Mouse (Mus musculus) kidney, embryonic 16.5 days (tissue): ENCODE data around the gene Pak1ip1. TPM values are rescaled to one million over a fixed set of nuclear protein-coding genes. Genes with fewer than 3 reads are reported as not detected.
A peak's percentile ranks its signal among the peaks of the same experiment; 100 is the strongest.
"Not testable (repeated sequence)": the region's sequence is repeated elsewhere in the genome, so short reads cannot be mapped to it uniquely, and the experiment has no call there.

ENCODE experiments used
- ATAC-seq: fragments of 200-750 bp; cut with Nextera tagmentation; 2 replicates; pipeline ENCODE4 v1.8.0; 2017; ENCODE audit warnings: moderate TSS enrichment; ENCODE audit not compliant: low FRiP score, low TSS enrichment
- H3K27ac ChIP-seq: fragments of 300-500 bp; sonication (generic); 2 replicates; pipeline ENCODE4 v1.5.1; 2014; ENCODE audit warnings: low read length
- H3K27me3 ChIP-seq: fragments of 300-500 bp; sonication (generic); 2 replicates; pipeline ENCODE4 v1.6.1; 2014; ENCODE audit warnings: low read length, control low read depth, mixed read lengths; ENCODE audit not compliant: insufficient read depth
- H3K36me3 ChIP-seq: fragments of 300-500 bp; sonication (generic); 2 replicates; pipeline ENCODE4 v1.6.1; 2014; ENCODE audit warnings: low read length, control low read depth, mixed read lengths; ENCODE audit not compliant: insufficient read depth
- H3K4me1 ChIP-seq: fragments of 300-500 bp; sonication (generic); 2 replicates; pipeline ENCODE4 v1.6.1; 2014; ENCODE audit warnings: low read length, control low read depth, mixed read lengths; ENCODE audit not compliant: insufficient read depth
- H3K4me2 ChIP-seq: fragments of 300-500 bp; sonication (generic); replicated peaks from 2 replicates; pipeline ENCODE4 v1.6.1; 2014; ENCODE audit warnings: low read depth, low read length
- H3K4me3 ChIP-seq: fragments of 300-500 bp; sonication (generic); 2 replicates; pipeline ENCODE4 v1.5.1; 2014; ENCODE audit warnings: mild to moderate bottlenecking, low read length
- H3K9ac ChIP-seq: fragments of 300-500 bp; sonication (generic); replicated peaks from 2 replicates; pipeline ENCODE4 v1.6.1; 2014; ENCODE audit warnings: low read length
- H3K9me3 ChIP-seq: fragments of 300-500 bp; sonication (generic); 2 replicates; pipeline ENCODE4 v1.6.1; 2016; ENCODE audit warnings: low read length, control low read depth
- WGBS: fragments of 180-500 bp; shearing (Covaris S2); extraction: QIAGEN DNeasy Blood & Tissue Kit; methylation state at CpG from one replicate; pipeline ENCODE4 v1.1.7; 2014; 5-methylcytosine and 5-hydroxymethylcytosine counted together
- polyA plus RNA-seq: library from polyadenylated mRNA; unstranded; fragments of >200 nt; fragmentation: Nextera tagmentation; extraction: Ambion mirVana; gene quantifications from 2 replicates; pipeline ENCODE4 v1.2.1, GENCODE M21; 2015

The Pak1ip1 gene
- polyA plus RNA-seq, 1 experiment from 2014 or later: 69.2 TPM

DNA sequence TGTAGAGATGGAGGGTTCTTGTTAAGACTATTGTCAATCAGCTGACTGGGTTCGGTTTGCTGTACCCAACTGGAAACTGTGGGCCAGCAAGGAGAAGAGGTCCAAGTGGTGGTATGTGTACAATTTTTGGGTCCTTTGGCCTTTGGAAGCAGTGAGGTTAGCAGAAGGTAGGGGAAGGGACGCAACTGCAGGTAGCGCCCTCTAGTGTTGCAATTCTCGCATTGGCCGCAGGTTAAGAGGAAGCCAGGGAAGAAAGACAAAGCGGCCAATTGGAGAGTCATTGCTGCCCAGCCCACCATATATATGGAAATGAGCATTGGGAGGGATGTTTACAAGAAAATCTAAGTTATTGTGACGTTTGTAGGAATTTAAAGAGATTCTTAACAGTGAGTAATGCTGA lies 23.2 kb upstream of the Pak1ip1 start:
- WGBS: 26% methylated on average over 7 of the region's 7 CpGs
- no peak overlapping the region for H3K4me3 ChIP-seq
- no peaks in the 10 kb centered on the region for H3K36me3 ChIP-seq
- no peaks in the 10 kb centered on the region for H3K4me1 ChIP-seq
- H3K4me2 ChIP-seq: no peak overlapping the region
- no peak overlapping the region for H3K27ac ChIP-seq
- H3K27me3 ChIP-seq: no peaks in the 10 kb centered on the region
- ATAC-seq: no peak
- no peak overlapping the region for H3K9ac ChIP-seq
- no peaks in the 10 kb centered on the region for H3K9me3 ChIP-seq

DNA sequence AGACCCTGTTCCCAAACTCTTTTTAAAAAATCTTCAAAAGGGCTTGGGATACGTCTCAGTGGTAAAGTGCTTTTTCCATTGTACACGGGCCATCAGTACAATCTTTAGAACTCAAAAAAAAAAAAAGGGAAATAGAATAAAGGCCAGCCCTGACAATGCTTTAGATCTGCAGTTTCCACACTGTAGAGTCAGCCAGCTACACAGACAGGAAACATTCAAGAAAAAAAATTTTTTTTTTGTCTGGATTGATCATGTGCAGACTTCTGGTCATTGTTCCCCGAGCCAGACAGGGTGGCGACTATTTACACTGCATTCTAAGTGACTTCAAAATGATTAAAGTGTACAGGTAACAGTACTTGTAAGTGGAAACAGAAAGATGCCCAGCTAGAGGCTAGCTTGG lies 22.2 kb upstream of the Pak1ip1 start:
- Histone ChIP-seq H3K4me3 (no peak overlapping the region), H3K9ac (no peak overlapping the region), H3K27ac (no peak overlapping the region; the same call in 1 of the 2 replicates), H3K36me3 (no peaks in the 10 kb centered on the region), H3K4me1 (no peaks in the 10 kb centered on the region), H3K9me3 (no peaks in the 10 kb centered on the region), H3K27me3 (no peaks in the 10 kb centered on the region), H3K4me2 (no peak overlapping the region)
- 74% methylated on average over 4 of the region's 4 CpGs for WGBS
- 0 out of 2 replicates have a peak, but pooled peaks have one; percentile 51 for ATAC-seq

DNA sequence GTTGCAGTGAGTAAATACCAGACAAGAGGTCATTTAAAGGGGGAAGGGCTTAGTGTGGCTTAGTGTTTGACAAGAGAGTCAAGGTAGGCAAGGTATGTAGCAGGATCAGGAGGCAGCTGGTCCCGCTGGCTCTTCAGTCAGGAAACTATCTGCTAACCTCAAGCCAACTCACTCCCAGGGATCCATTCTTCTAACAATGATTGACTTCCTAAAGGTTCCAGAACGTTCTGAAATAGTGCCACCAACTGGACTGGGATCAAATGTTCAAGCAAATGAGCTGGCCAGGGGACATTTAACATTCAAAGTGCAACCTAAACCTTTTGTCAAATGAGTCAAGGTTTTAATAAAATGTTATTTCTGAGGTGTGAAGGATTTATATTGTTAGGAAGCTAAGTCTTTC lies 21.5 kb upstream of the Pak1ip1 start:
- Histone ChIP-seq H3K4me3 (no peak overlapping the region), H3K9ac (no peak overlapping the region), H3K4me1 (no peaks in the 10 kb centered on the region), H3K27ac (peak overlapping the region; percentile 21; the same call in 1 of the 2 replicates), H3K4me2 (no peak overlapping the region), H3K27me3 (no peaks in the 10 kb centered on the region), H3K36me3 (no peaks in the 10 kb centered on the region), H3K9me3 (no peaks in the 10 kb centered on the region)
- 42% methylated on average over 2 of the region's 2 CpGs for WGBS
- no peak for ATAC-seq

DNA sequence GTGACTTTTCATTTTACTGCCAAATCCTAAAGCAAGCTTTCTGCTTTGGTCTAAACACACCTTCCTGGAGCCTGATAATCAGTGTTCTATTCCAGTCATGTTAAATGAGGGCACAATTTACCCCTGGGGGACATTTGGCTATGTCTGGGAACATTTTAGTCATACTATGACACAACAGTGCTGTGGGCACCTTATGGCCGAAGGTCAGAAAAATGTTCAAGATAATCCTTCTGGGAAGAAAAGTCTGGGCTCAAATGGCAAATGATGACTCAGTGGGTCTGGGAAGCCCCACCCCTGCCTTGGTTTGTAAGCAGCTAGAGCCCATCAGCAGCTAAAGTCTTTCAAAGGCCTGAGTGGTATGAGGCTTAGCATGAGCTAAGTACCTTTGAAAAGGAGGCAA lies 18.1 kb upstream of the Pak1ip1 start:
- Histone ChIP-seq H3K4me2 (no peak overlapping the region), H3K4me3 (no peak overlapping the region), H3K27ac (no peak overlapping the region), H3K36me3 (no peaks in the 10 kb centered on the region), H3K9ac (no peak overlapping the region), H3K9me3 (no peaks in the 10 kb centered on the region), H3K27me3 (no peaks in the 10 kb centered on the region), H3K4me1 (no peaks in the 10 kb centered on the region)
- WGBS: 86% methylated on average over 1 of the region's 1 CpGs
- no peak for ATAC-seq

DNA sequence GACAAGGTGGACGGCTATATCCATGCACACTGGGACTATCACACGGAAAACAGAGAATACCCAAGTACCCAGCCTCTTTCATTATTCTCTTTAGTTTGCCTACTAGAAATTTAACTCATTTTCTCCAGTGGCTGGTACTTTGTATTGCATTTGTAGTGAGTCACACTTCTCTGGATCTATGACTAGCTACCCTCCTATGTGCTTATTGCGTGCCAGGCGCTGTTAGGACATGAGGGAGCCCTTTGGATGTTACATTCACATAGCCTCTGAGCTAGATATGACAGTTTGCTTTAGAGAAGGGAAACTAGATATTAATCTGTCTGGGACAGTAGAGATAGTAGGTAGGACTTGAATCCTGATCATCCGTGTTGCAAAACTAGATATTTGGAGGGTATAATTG lies 14.7 kb upstream of the Pak1ip1 start:
- WGBS: 88% methylated on average over 5 of the region's 5 CpGs

DNA sequence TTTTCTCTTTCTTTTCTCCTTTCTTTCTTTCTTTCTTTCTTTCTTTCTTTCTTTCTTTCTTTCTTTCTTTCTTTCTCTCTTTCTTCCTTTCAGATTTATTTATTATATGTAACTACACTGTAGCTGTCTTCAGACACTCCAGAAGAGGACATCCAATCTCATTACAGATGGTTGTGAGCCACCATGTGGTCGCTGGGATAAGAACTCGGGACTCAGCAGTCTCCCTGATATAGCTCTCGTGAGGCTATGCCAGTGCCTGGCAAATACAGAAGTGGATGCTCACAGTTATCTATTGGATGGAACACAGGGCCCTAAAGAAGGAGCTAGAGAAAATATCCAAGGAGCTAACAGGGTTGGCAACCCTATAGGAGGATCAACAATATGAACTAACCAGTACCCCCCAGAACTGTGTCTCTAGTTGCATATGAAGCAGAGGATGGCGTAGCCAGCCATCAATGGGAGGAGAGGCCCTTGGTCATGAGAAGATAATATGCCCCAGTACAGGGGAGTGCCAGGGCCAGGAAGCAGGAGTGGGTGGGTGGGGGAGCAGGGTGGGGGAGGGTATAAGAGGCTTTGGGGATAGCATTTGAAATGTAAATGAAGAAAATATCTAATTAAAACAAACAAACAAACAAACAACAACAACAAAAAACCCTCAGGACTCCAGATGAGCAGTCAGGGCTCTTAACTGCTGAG lies 13.1 kb upstream of the Pak1ip1 start:
- not testable (repeated sequence) for H3K36me3 ChIP-seq, H3K9ac ChIP-seq, H3K4me2 ChIP-seq, H3K4me3 ChIP-seq, H3K4me1 ChIP-seq, ATAC-seq, H3K27ac ChIP-seq, H3K27me3 ChIP-seq, H3K9me3 ChIP-seq
- 63% methylated on average over 4 of the region's 4 CpGs for WGBS

More for the DNA sequence above, 14.7 kb upstream of the Pak1ip1 start:
- H3K36me3 ChIP-seq: no peaks in the 10 kb centered on the region
- H3K27ac ChIP-seq: no peak overlapping the region
- H3K4me2 ChIP-seq: no peak overlapping the region
- no peak overlapping the region for H3K9ac ChIP-seq
- H3K4me3 ChIP-seq: no peak overlapping the region
- ATAC-seq: no peak
- H3K4me1 ChIP-seq: no peaks in the 10 kb centered on the region
- H3K9me3 ChIP-seq: no peaks in the 10 kb centered on the region
- no peaks in the 10 kb centered on the region for H3K27me3 ChIP-seq

DNA sequence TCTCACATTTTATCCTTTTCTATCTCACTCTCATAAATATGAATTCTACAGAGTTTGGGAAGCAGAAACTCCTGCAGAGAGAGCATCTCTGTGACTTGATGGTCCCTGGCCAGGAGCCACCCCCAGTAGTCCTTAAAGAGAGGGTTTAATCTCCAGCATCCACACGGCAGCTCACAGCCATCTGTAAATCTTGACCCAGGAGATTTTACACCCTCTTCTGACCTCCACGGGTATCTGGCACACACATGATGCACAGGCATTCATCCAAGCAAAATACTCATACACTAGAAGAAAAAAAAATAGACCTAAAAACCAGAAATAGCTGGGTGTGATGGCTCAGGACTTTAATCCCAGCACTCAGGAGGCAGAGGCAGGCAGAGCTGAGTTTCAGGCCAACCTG lies 12.4 kb upstream of the Pak1ip1 start:
- WGBS: 53% methylated on average over 2 of the region's 2 CpGs
- Histone ChIP-seq H3K27ac (no peak overlapping the region), H3K4me2 (no peak overlapping the region), H3K27me3 (no peaks in the 10 kb centered on the region), H3K9ac (no peak overlapping the region), H3K4me3 (no peak overlapping the region), H3K9me3 (no peaks in the 10 kb centered on the region), H3K36me3 (no peaks in the 10 kb centered on the region), H3K4me1 (no peaks in the 10 kb centered on the region)
- no peak for ATAC-seq

DNA sequence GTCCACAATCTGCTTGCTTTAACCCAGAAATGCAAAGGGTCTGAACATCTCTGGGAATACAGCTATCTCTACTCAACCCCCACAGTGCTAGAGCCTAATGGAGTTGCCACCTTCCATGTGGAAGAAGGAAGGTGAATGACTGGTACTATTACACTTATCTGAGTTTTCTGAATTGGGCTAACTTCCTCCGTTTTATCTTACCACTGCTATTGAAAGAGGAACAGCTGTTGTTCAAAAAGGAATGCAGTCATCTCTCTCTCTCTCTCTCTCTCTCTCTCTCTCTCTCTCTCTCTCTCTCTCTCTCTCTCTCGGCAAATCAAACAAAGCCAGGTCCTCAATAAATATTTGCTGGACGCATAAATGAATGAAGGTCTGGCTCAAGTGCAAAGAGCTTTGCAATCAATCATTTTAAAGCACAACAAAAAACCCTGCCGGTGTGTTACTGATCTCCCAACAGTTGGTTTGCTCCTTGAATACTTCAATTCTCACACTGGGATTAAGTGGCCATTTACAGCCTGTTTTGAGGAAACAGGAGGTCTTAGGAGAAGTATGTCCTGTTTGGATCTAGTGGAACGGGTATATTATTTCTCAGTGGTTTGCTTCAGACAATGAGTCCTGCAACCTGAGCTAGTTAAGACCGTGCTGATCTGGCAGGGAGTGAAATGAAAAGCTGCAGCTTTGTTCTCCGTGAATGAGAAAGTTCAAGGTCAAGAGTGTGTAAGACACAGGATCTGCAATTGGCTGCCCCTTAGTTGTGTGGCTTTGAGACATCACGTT lies 6.1 kb upstream of the Pak1ip1 start:
- Histone ChIP-seq H3K4me1 (peaks cover 9% of the 10 kb centered on the region; the same call in 1 of the 2 replicates), H3K9ac (peak overlapping the region; percentile 3; the same call in 1 of the 2 replicates), H3K27ac (peak overlapping the region; percentile 76), H3K4me2 (peak overlapping the region; percentile 26; the same call in 1 of the 2 replicates), H3K4me3 (0 out of 2 replicates have a peak overlapping the region, but pooled peaks have one; percentile 4), H3K36me3 (no peaks in the 10 kb centered on the region), H3K9me3 (no peaks in the 10 kb centered on the region), H3K27me3 (no peaks in the 10 kb centered on the region)
- peak; percentile 77 for ATAC-seq
- WGBS: 8% methylated on average over 8 of the region's 8 CpGs

DNA sequence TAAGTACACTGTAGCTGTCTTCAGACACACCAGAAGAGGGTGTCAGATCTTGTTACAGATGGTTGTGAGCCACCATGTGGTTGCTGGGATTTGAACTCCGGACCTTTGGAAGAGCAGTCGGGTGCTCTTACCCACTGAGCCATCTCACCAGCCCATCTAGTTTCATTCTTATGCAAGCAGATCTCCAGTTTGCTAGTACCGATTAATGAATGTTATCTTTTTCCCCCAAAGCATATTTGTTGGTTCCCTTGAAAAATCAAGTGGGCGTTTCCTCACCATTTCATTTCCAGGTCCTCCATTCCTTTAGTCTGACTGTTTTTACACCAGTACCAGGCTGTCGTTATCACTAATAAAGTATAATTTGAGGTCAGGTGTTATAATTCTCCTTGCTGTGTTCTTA lies 2.3 kb upstream of the Pak1ip1 start:
- not testable (repeated sequence) for H3K27ac ChIP-seq, H3K4me3 ChIP-seq, H3K9me3 ChIP-seq, H3K4me2 ChIP-seq, H3K36me3 ChIP-seq, ATAC-seq, H3K9ac ChIP-seq, H3K27me3 ChIP-seq
- H3K4me1 ChIP-seq: peaks cover 21% of the 10 kb centered on the region; the same call in 1 of the 2 replicates
- WGBS: 92% methylated on average over 5 of the region's 5 CpGs
